Mouse (Mus musculus) heart, embryonic 12.5 days (tissue): ENCODE data around the gene A630076J17Rik. TPM values are rescaled to one million over a fixed set of nuclear protein-coding genes. Genes with fewer than 3 reads are reported as not detected.

ENCODE experiments used
- ATAC-seq: fragments of 200-750 bp; cut with Nextera tagmentation; 2 replicates; pipeline ENCODE4 v1.8.0; 2017; ENCODE audit warnings: moderate TSS enrichment, moderate library complexity; ENCODE audit not compliant: insufficient number of reproducible peaks, low FRiP score
- H3K27ac ChIP-seq: fragments of 300-500 bp; sonication (generic); 2 replicates; pipeline ENCODE4 v1.5.1; 2016; ENCODE audit warnings: mild to moderate bottlenecking, moderate library complexity; ENCODE audit not compliant: poor library complexity, severe bottlenecking
- H3K27me3 ChIP-seq: fragments of 300-500 bp; sonication (generic); replicated peaks from 2 replicates; pipeline ENCODE4 v1.6.1; 2016; ENCODE audit warnings: mild to moderate bottlenecking, moderate library complexity
- H3K36me3 ChIP-seq: fragments of 300-500 bp; sonication (generic); 2 replicates; pipeline ENCODE4 v1.6.1; 2016; ENCODE audit warnings: mild to moderate bottlenecking, moderate library complexity
- H3K4me1 ChIP-seq: fragments of 300-500 bp; sonication (generic); replicated peaks from 2 replicates; pipeline ENCODE4 v1.6.1; 2016; ENCODE audit warnings: mild to moderate bottlenecking
- H3K4me2 ChIP-seq: fragments of 300-500 bp; sonication (generic); 2 replicates; pipeline ENCODE4 v1.6.1; 2016; ENCODE audit warnings: mild to moderate bottlenecking, moderate library complexity
- H3K4me3 ChIP-seq: fragments of 300-500 bp; sonication (generic); 2 replicates; pipeline ENCODE4 v1.5.1; 2016; ENCODE audit warnings: mild to moderate bottlenecking
- H3K9ac ChIP-seq: fragments of 300-500 bp; sonication (generic); 2 replicates; pipeline ENCODE4 v1.6.1; 2016; ENCODE audit warnings: mild to moderate bottlenecking, moderate library complexity
- H3K9me3 ChIP-seq: fragments of 300-500 bp; sonication (generic); replicated peaks from 2 replicates; pipeline ENCODE4 v1.6.1; 2016; ENCODE audit warnings: mild to moderate bottlenecking, moderate library complexity
- WGBS: fragments of 180-500 bp; shearing (Covaris S2); methylation state at CpG from one replicate; pipeline ENCODE4 v1.1.7; 2016; 5-methylcytosine and 5-hydroxymethylcytosine counted together
- polyA plus RNA-seq: library from polyadenylated mRNA; unstranded; fragments of >200 nt; fragmentation: Nextera tagmentation; extraction: Ambion mirVana; gene quantifications from 2 replicates; pipeline ENCODE4 v1.2.1, GENCODE M21; 2016

The A630076J17Rik gene
- polyA plus RNA-seq, 1 experiment from 2014 or later = not detected

- peaks cover 13% of the 10 kb centered on the region for H3K4me1 ChIP-seq
- no peak overlapping the region for H3K4me3 ChIP-seq
- H3K9me3 ChIP-seq = no peaks in the 10 kb centered on the region
- ATAC-seq = no peak
- H3K4me2 ChIP-seq = no peak overlapping the region
- peaks cover 8% of the 10 kb centered on the region for H3K27me3 ChIP-seq
- H3K27ac ChIP-seq = no peak overlapping the region
- H3K9ac ChIP-seq = no peak overlapping the region
- no peaks in the 10 kb centered on the region for H3K36me3 ChIP-seq
- 76% methylated on average over 3 of the region's 3 CpGs for WGBS
Measured at GRCm38 (mm10) chr3:107276626-107277025, 46.2 kb downstream of the A630076J17Rik start.

- peak within 1 kb of the TSS; percentile 79 for H3K4me2 ChIP-seq
- H3K9me3 ChIP-seq = no peaks in the 10 kb centered on the region
- H3K4me3 ChIP-seq = peak within 1 kb of the TSS; percentile 78
- ATAC-seq = peak; percentile 89
- peaks cover 13% of the 10 kb centered on the region for H3K4me1 ChIP-seq
- no peak within 1 kb of the TSS for H3K27ac ChIP-seq
- 3% methylated on average over 43 of the region's 43 CpGs for WGBS
- H3K27me3 ChIP-seq = peaks cover 8% of the 10 kb centered on the region
- peaks cover 12% of the 10 kb centered on the region for H3K36me3 ChIP-seq
- H3K9ac ChIP-seq = peak within 1 kb of the TSS; percentile 81
Measured at GRCm38 (mm10) chr3:107278479-107279269, 48.3 kb downstream of the A630076J17Rik start, which contains the start of gene Lamtor5. Gene Lamtor5, plus strand, starts transcription at chr3:107278858.

Other genes starting within 250 kb of the A630076J17Rik start
- 1.9 and 2.1 TPM in 2 replicates for gene Kcna3, start 194.4 kb upstream of the A630076J17Rik start, polyA plus RNA-seq
- 0.03 TPM in 1 of 2 replicates, not detected in the other for gene Kcna2, start 129.5 kb upstream of the A630076J17Rik start, polyA plus RNA-seq
- not detected in 2 replicates for gene Kcna10, start 47.6 kb upstream of the A630076J17Rik start, polyA plus RNA-seq
- 0.18 TPM in 1 of 2 replicates, not detected in the other for gene Cym, start 8.9 kb upstream of the A630076J17Rik start, polyA plus RNA-seq
- gene Prok1, start 9.1 kb downstream of the A630076J17Rik start, polyA plus RNA-seq = not detected in 2 replicates
- gene Lamtor5, start 48.2 kb downstream of the A630076J17Rik start, polyA plus RNA-seq = 129 and 137 TPM in 2 replicates
- 2.6 TPM in 2 replicates for gene Slc16a4, start 60.6 kb downstream of the A630076J17Rik start, polyA plus RNA-seq
- gene Rbm15, start 103.1 kb downstream of the A630076J17Rik start, polyA plus RNA-seq = 12.8 TPM in 2 replicates
- gene Kcnc4, start 228.9 kb downstream of the A630076J17Rik start, polyA plus RNA-seq = 0.12 and 0.15 TPM in 2 replicates